Mouse (Mus musculus) hematopoietic stem cell, adult 5-6 weeks (primary cell): ENCODE measurements around the gene Fblim1. TPM values are rescaled to one million over a fixed set of nuclear protein-coding genes. Genes with fewer than 3 reads are reported as not detected.
"Not testable (repeated sequence)": the region's sequence is repeated elsewhere in the genome, so short reads cannot be mapped to it uniquely, and the experiment has no call there.

Source experiments
- ATAC-seq, 2 experiments: fragments of 125-278 bp in 1 of 2; replicated peaks in 1 of 2; 2 replicates each; pipeline ENCODE4 v1.8.0; 2016 to 2017; ENCODE audit warnings: inconsistent platforms in 2 of 2, mild to moderate bottlenecking in 2 of 2, moderate number of reproducible peaks in 2 of 2, low read depth in 1 of 2, moderate TSS enrichment in 1 of 2; ENCODE audit not compliant: low FRiP score in 2 of 2, poor library complexity in 2 of 2, severe bottlenecking in 2 of 2, insufficient read depth in 1 of 2, low TSS enrichment in 1 of 2
- total RNA-seq: library from RNA; stranded (forward); fragments of 172-1452, 232-1000 nt; gene quantifications from 2 replicates; pipeline ENCODE4 v1.2.3, GENCODE M21; 2017

Gene Fblim1
- total RNA-seq, 1 experiment from 2014 or later: 0.35 TPM

DNA sequence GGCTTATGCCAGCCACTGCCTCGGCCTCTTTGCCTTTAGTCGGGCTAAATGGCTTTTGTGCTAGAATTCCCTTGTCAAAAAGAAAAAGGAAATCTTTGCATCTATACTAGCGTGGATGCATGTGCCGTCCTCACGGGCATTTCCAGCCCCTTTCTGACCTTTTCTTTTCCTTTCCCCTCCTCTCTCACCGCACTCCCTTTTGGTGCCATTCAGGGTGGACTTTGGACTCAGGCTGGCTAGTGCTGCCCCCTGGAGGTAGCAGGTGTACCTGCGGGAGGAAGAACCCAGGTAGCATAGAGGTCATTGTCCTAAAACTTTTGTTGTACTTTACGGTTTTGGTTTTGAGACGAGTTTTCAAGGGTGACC, 46.0 kb downstream of the Fblim1 start:
- ATAC-seq: peak; percentile 70 to 73; a peak in 3 of 4 replicates

- peak; percentile 88 to 91 for ATAC-seq
These were observed 46.6 kb downstream of the Fblim1 start for GRCm38 (mm10) chr4:141559131-141559897.

DNA sequence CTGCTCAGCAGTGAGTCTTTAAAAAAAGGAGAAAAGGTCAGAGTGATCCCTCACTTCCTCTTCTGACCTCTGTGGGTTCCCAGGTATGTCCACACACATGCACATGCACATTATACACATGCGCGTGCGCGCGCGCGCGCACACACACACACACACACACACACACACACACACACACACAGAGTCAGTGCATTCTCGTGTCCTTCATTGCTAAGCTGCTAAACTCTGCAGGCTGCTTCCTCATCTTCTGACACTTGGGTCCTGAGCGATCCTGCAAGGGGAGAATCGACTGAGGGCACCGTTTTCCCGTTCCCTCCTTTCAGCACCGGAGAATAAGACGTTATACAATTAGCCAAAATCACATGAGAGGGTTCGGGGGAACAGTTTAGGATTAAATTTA, 47.2 kb downstream of the Fblim1 start:
- ATAC-seq: peak; percentile 10 to 30; a peak in 2 of 4 replicates

DNA sequence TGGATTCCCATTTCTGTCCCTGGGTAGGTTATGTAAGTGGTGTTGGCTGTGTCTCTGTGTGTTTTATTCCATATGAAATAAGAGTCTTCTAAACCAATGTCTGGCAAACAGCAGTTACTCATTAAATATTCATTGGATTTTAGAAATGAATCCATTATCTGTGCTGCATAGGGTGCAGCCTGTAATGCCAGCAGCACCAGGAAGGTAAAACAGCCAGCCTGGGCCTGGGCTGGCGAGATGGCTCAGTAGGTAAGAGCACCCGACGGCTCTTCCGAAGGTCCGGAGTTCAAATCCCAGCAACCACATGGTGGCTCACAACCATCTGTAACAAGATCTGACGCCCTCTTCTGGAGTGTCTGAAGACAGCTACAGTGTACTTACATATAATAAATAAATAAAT, 49.7 kb downstream of the Fblim1 start:
- not testable (repeated sequence) for ATAC-seq

- not testable (repeated sequence) for ATAC-seq
These were observed 51.5 kb downstream of the Fblim1 start for GRCm38 (mm10) chr4:141554255-141554865.

DNA sequence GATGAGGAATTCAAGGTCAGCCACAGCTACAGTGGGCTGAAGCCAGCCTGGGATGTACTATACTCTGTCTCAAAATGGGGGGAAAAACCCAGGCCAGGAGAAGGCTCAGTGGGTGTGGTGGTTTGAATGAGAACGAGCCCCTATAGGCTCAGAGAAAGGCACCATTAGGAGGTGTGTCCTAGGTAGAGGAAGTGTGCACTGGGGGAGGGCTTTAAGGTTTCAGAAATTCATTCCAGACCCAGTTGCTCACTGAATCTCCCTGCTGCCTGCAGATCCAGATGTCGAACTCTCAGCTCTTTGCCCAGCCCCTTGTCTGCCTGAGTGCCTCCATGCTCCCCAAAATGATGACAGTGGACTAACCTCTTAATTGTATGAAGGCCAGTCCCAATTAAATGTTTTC, 53.4 kb downstream of the Fblim1 start:
- peak; percentile 95 to 97 for ATAC-seq

GRCm38 (mm10) chr4:141547299-141547698, 58.6 kb downstream of the Fblim1 start:
- no peak for ATAC-seq

DNA sequence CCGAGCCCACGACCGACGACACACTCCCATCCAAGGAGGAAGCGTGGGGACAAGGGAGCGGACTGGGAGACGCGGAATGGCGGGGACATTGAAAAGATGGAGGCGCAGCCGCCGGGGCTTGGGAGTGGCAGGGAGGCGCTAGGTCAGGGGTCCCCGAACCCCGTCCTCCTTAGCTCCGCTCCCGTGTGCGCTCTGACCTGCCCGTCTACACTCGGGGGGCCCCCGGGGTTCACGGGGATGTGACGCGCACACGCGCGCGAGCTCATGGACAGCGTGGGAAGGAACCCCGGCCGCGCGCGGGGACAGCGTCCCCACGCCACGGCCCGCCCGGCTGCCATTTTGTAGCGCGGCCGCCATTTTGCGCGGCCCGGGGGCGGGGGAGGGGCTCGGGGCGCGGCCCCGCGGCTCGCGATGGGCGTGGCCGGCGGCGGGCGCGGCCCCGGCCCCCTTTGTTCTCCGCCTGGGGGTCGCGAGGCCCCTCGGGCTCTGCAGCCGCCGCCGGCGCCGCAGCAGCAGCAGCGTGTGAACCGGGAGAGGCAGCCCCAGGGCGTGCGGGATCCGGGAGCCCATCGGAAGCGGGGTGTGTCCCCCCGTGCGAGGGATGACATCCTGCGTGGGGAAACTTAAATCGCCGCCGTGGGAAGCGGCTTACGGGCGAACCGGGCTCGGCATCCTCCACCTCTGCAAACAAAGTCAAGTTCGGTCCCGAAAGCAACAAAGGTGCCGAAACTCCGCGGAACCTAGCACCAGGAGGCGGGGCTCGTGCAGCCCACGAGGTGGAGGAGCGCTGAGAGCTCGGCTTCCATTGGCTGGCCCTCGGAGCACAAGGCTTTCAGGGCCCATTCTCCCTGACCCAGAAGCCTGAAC, 59.3 kb downstream of the Fblim1 start:
- peak; percentile 76 to 81 for ATAC-seq

GRCm38 (mm10) chr4:141545743-141546333, 60.1 kb downstream of the Fblim1 start:
- peak; percentile 77 to 85 for ATAC-seq

- peak in 1 of 2 experiments; percentile 23; a peak in 1 of 4 replicates for ATAC-seq
These were observed 60.7 kb downstream of the Fblim1 start for GRCm38 (mm10) chr4:141545071-141545742.

- no peak for ATAC-seq
These were observed 61.4 kb downstream of the Fblim1 start for GRCm38 (mm10) chr4:141544536-141544935.

GRCm38 (mm10) chr4:141543593-141543992, 62.3 kb downstream of the Fblim1 start:
- no peak for ATAC-seq

DNA sequence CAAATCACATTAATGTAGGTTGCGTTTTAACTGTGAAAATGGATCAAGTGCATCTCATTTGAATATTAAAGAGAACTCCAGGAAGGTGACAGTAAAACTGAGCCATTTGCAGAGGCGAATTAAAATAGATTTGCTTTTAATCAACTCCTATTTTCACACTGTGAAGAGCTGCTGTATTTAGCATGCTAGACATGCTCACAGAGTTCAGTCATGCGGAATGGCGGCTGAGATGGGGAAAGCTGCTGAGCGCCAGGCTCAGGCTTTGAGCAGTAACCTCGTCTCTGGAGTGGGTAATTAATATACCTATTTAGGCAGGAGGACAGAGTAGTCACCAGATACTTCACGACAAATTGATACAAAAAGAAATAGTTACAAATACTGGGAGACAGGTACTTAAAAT, 64.0 kb downstream of the Fblim1 start:
- ATAC-seq: no peak

GRCm38 (mm10) chr4:141540844-141541243, 65.1 kb downstream of the Fblim1 start:
- no peak for ATAC-seq

DNA sequence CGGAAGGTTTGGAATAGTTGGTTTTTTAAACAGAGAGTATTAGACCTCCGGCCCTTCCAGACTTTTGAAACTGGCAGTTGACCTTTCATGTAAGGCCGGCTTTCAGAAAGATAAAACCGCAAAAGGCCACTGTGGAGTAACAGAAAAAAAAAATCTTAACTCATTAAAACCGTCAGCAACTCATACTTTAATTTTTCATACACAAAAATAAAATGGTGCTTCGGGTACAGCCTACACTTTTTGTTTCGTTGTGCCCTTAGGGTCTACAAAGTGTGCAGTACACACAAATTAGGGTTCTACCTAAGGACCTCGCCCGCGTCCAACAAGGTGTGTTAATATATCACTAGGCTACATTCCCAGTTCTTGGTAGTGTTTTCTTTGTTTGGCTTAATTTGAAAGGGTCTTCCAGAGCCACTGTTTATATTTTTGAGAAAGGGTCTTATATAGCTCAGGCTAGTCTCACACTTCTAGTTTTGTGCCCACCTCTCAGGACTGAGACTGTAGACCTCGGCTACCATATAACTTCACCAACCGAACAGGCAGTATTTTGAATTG, 66.6 kb downstream of the Fblim1 start:
- no peak for ATAC-seq

GRCm38 (mm10) chr4:141538408-141539212, 67.3 kb downstream of the Fblim1 start, which contains the start of gene Spen:
Spen (minus strand) TSS chr4:141538597.
- peak; percentile 73 to 77 for ATAC-seq
